Mouse (Mus musculus) ES-Bruce4 (cell line): Measurements from ENCODE around the gene Arhgap24. TPM values are rescaled to one million over a fixed set of nuclear protein-coding genes. Genes with fewer than 3 reads are reported as not detected.

Source experiments
- H3K27ac ChIP-seq: 2 replicates; pipeline ENCODE4 v1.5.1; 2012; ENCODE audit warnings: low read length, inconsistent platforms; ENCODE audit not compliant: insufficient read depth
- H3K27me3 ChIP-seq: 2 replicates; pipeline ENCODE4 v1.6.1; 2012; ENCODE audit warnings: mild to moderate bottlenecking, low read length, inconsistent platforms; ENCODE audit not compliant: control insufficient read depth, poor library complexity, insufficient read depth, severe bottlenecking
- H3K36me3 ChIP-seq: 2 replicates; pipeline ENCODE4 v1.6.1; 2012; ENCODE audit warnings: inconsistent platforms, mild to moderate bottlenecking, low read length, moderate library complexity; ENCODE audit not compliant: control insufficient read depth, poor library complexity, insufficient read depth, severe bottlenecking
- H3K4me1 ChIP-seq: one replicate; pipeline ENCODE4 v1.8.1; 2011; ENCODE audit warnings: low read length; ENCODE audit not compliant: control insufficient read depth, insufficient read depth
- H3K4me3 ChIP-seq: 2 replicates; pipeline ENCODE4 v1.5.1; 2011; ENCODE audit warnings: low read depth, mild to moderate bottlenecking, low read length
- H3K9ac ChIP-seq: 2 replicates; pipeline ENCODE4 v1.6.1; 2012; ENCODE audit warnings: low read depth, mild to moderate bottlenecking, inconsistent platforms; ENCODE audit not compliant: poor library complexity, severe bottlenecking
- H3K9me3 ChIP-seq: replicated peaks from 2 replicates; pipeline ENCODE4 v1.6.1; 2012; ENCODE audit warnings: mild to moderate bottlenecking, low read length, inconsistent platforms; ENCODE audit not compliant: control insufficient read depth, poor library complexity, insufficient read depth, severe bottlenecking
- CTCF ChIP-seq: IDR thresholded peaks from one replicate; pipeline ENCODE4 v1.8.1; 2011; ENCODE audit warnings: low read depth, low read length
- EP300 ChIP-seq: IDR thresholded peaks from 2 replicates; pipeline ENCODE4 v1.6.1; 2011; ENCODE audit warnings: low read depth, low read length; ENCODE audit not compliant: insufficient read depth
- POLR2A ChIP-seq: IDR thresholded peaks from one replicate; pipeline ENCODE4 v1.8.1; 2011; ENCODE audit warnings: low read length; ENCODE audit not compliant: insufficient read depth
- polyA plus RNA-seq: library from polyadenylated mRNA; stranded (reverse); fragments of >200 nt; gene quantifications from 2 replicates; pipeline ENCODE4 v1.2.4, GENCODE M21; 2011; ENCODE audit warnings: low read depth; ENCODE audit not compliant: missing spikeins, insufficient read depth, insufficient read length

The Arhgap24 gene
- polyA plus RNA-seq, 1 experiment: 2.0 TPM

GRCm38 (mm10) chr5:102550870-102551637 is 69.9 kb downstream of the Arhgap24 start:
- no peak overlapping the region for H3K9ac ChIP-seq
- no peaks in the 10 kb centered on the region for H3K36me3 ChIP-seq
- H3K4me1 ChIP-seq: no peaks in the 10 kb centered on the region
- H3K27me3 ChIP-seq: no peaks in the 10 kb centered on the region
- no peaks in the 10 kb centered on the region for H3K9me3 ChIP-seq
- H3K4me3 ChIP-seq: no peak overlapping the region
- no peak overlapping the region for H3K27ac ChIP-seq
- TF ChIP-seq EP300 (no peak), POLR2A (no peak), CTCF (no peak)

- no peak overlapping the region for H3K4me3 ChIP-seq
- H3K36me3 ChIP-seq: no peaks in the 10 kb centered on the region
- TF ChIP-seq EP300: no peak
- no peak for TF ChIP-seq POLR2A
- TF ChIP-seq CTCF: no peak
- no peaks in the 10 kb centered on the region for H3K9me3 ChIP-seq
- no peak overlapping the region for H3K9ac ChIP-seq
- no peak overlapping the region for H3K27ac ChIP-seq
- no peaks in the 10 kb centered on the region for H3K27me3 ChIP-seq
- H3K4me1 ChIP-seq: no peaks in the 10 kb centered on the region
These were observed 71.3 kb downstream of the Arhgap24 start for GRCm38 (mm10) chr5:102552533-102552932.

DNA sequence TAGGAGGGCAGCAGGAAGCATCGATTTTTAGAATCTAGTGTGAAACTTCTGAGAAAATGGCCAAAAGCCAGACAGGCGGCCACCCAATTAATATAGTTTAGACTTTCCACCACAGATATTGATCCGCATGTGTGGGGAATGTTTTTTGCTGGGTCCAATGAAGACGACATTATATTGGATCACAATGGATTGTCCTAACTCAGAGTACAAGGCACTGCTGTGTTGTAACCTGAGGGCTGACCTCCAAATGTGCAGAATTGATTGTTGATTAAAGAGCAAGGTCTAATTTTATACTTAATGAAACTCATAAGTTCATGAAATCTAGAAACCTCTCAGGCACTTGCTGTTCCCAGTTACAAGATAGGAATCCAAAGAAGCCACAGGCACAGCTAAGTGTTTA is 74.8 kb downstream of the Arhgap24 start:
- Histone ChIP-seq H3K9ac (no peak overlapping the region), H3K36me3 (no peaks in the 10 kb centered on the region), H3K4me3 (no peak overlapping the region), H3K27me3 (no peaks in the 10 kb centered on the region), H3K27ac (no peak overlapping the region), H3K4me1 (no peaks in the 10 kb centered on the region), H3K9me3 (no peaks in the 10 kb centered on the region)
- TF ChIP-seq CTCF (no peak), EP300 (no peak), POLR2A (no peak)

DNA sequence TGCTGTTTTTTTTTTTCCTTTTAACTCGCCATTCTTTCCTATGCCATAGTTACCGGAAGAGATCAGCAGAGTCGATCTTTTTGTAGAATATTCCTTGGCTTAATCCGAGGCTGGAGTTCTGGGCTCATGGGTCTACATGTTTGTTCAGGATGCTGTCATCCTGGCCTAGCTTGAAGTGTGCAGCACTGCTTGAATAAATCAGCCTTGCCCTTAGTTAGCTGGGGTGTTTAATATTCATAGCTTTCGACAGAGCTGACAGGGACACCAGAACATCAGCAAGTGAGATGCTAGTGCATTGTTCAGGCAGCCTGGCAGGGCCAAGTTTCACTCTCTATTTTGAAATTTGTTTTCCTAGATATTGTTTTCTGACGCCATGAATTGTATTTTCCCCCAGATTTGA is 79.1 kb downstream of the Arhgap24 start:
- Histone ChIP-seq H3K36me3 (no peaks in the 10 kb centered on the region), H3K27ac (no peak overlapping the region), H3K4me3 (no peak overlapping the region), H3K27me3 (no peaks in the 10 kb centered on the region), H3K4me1 (no peaks in the 10 kb centered on the region), H3K9ac (no peak overlapping the region), H3K9me3 (no peaks in the 10 kb centered on the region)
- TF ChIP-seq CTCF: no peak
- no peak for TF ChIP-seq POLR2A
- no peak for TF ChIP-seq EP300

DNA sequence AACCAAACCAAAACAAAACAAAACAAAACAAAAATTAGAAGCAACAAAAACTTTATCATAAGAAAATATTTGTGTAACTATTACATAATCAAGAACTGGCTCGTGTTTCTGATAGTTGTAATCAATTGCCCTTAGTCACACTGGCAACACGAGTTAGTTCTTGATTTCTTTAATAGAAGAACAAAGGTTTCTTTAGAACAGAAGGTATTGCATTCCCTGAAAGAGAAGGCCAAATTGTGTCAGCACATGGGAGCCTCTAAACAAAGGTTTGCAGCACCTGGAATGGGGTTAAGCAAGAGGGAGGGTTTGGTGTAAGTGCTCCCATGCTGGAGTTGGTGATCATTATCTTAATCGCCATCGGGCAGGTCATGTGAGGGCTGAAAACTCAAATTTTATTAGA is 82.8 kb downstream of the Arhgap24 start:
- H3K27ac ChIP-seq: no peak overlapping the region
- H3K4me1 ChIP-seq: no peaks in the 10 kb centered on the region
- no peaks in the 10 kb centered on the region for H3K9me3 ChIP-seq
- no peak overlapping the region for H3K9ac ChIP-seq
- no peak for TF ChIP-seq EP300
- no peak for TF ChIP-seq POLR2A
- TF ChIP-seq CTCF: no peak
- H3K27me3 ChIP-seq: no peaks in the 10 kb centered on the region
- H3K4me3 ChIP-seq: no peak overlapping the region
- no peaks in the 10 kb centered on the region for H3K36me3 ChIP-seq

DNA sequence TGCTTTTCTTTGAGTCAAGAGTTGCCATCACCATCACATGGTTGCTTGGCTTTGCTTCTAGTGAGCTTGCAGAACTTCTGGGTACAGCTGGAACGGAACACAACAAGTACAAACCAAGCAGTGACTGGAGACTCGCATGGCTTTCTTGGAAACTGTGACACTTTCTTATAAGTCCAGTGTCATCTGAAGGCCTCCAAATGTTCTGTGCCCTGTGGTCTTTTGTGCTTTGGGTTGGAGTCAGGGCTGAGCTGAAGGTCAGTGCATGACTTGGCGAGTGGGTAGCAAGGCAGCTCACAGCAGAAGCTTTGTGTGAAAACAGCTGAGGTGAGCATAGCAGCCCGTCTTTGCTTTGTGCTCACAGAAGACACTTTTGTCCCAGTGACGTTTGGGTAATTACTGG is 87.6 kb downstream of the Arhgap24 start:
- Histone ChIP-seq H3K9me3 (no peaks in the 10 kb centered on the region), H3K27ac (no peak overlapping the region), H3K4me3 (no peak overlapping the region), H3K9ac (no peak overlapping the region), H3K36me3 (no peaks in the 10 kb centered on the region), H3K4me1 (no peaks in the 10 kb centered on the region), H3K27me3 (no peaks in the 10 kb centered on the region)
- no peak for TF ChIP-seq CTCF
- no peak for TF ChIP-seq POLR2A
- no peak for TF ChIP-seq EP300
